ENCODE assay signal across 1 mouse cellular context in genomic region chr16:62846498-62847312, GRCm38 (mm10).
TF ChIP-seq lines count a peak whose summit lies in the region.

TSS of gene Arl13b (minus strand) at chr16:62847040.

TF ChIP-seq in CH12.LX, 34 proteins besides CTCF, POLR2A, EP300 and RAD21 (continued from another document):
- TF ChIP-seq MAZ (IDR thresholded peaks at IDR 0.05; ENCODE audit: low read depth, low read length) (no peak), TCF12 (IDR thresholded peaks at IDR 0.05; ENCODE audit: low read depth, low read length) (peak; percentile 68; the same call in 1 of the 2 replicates), POLR2AphosphoS2 (IDR thresholded peaks at IDR 0.05; ENCODE audit: low read depth, low read length) (no peak), UBTF (IDR thresholded peaks at IDR 0.05; ENCODE audit: low read depth, low read length) (no peak), MYC (IDR thresholded peaks at IDR 0.05; ENCODE audit: low read depth, low read length) (no peak), BHLHE40 (IDR thresholded peaks at IDR 0.05; ENCODE audit: low read depth, low read length) (no peak), ZMIZ1 (IDR thresholded peaks at IDR 0.05; ENCODE audit: low read depth, low read length) (no peak), ZNF384 (IDR thresholded peaks at IDR 0.05; ENCODE audit: low read depth, low read length) (no peak), ETS1 (conservative IDR thresholded peaks at IDR 0.05; ENCODE audit: low read depth, low read length) (no peak; the same call in 1 of the 2 replicates), KAT2A (IDR thresholded peaks at IDR 0.05; ENCODE audit: insufficient replicate concordance, low read length) (0 out of 2 replicates have a peak, but pooled peaks have one; percentile 57), JUND (conservative IDR thresholded peaks at IDR 0.05; ENCODE audit: low read depth, low read length) (no peak), GABPA (IDR thresholded peaks at IDR 0.05; ENCODE audit: insufficient replicate concordance, low read depth, low read length) (no peak)
